Mouse (Mus musculus) cerebellum, postnatal 36 days (tissue): ENCODE measurements at regions not wholly inside any gene's neighbourhood (a gene's known extent, or its start where the extent isn't known, plus 50 kb on each side); places are given as distances from the start of the nearest gene placed in this dataset.
A peak's percentile ranks its signal among the peaks of the same experiment; 100 is the strongest.

Source experiments
- DNase-seq, 2 experiments: peaks; one replicate each; pipeline ENCODE4 v3.0.0; 2021 to 2022; ENCODE audit warnings: mixed read lengths in 2 of 2

- DNase-seq, result peak; percentile 30 to 34
Measured at GRCm38 (mm10) chr14:35906313-35906712, 94.5 kb upstream of the 4930596D02Rik start.

- no peak for DNase-seq
Measured at GRCm38 (mm10) chr14:35884658-35885273, 73.0 kb upstream of the 4930596D02Rik start.

- no peak for DNase-seq
Measured at GRCm38 (mm10) chr14:35874265-35874664, 62.5 kb upstream of the 4930596D02Rik start.
